Mouse (Mus musculus) forebrain, embryonic 12.5 days (tissue): ENCODE data around the gene Rgs12. TPM values are rescaled to one million over a fixed set of nuclear protein-coding genes. Genes with fewer than 3 reads are reported as not detected.
A peak's percentile ranks its signal among the peaks of the same experiment; 100 is the strongest.

Experiments
- ATAC-seq: fragments of 200-750 bp; cut with Nextera tagmentation; 2 replicates; pipeline ENCODE4 v1.8.0; 2017; ENCODE audit warnings: moderate TSS enrichment; ENCODE audit not compliant: low FRiP score
- H3K27ac ChIP-seq: fragments of 300-500 bp; sonication (generic); 2 replicates; pipeline ENCODE4 v1.5.1; 2016; ENCODE audit warnings: mild to moderate bottlenecking
- H3K27me3 ChIP-seq: fragments of 300-500 bp; sonication (generic); 2 replicates; pipeline ENCODE4 v1.6.1; 2016; ENCODE audit warnings: mild to moderate bottlenecking
- H3K36me3 ChIP-seq: fragments of 300-500 bp; sonication (generic); replicated peaks from 2 replicates; pipeline ENCODE4 v1.6.1; 2016; ENCODE audit warnings: mild to moderate bottlenecking
- H3K4me1 ChIP-seq: fragments of 300-500 bp; sonication (generic); 2 replicates; pipeline ENCODE4 v1.6.1; 2016
- H3K4me2 ChIP-seq: fragments of 300-500 bp; sonication (generic); 2 replicates; pipeline ENCODE4 v1.6.1; 2016; ENCODE audit warnings: mild to moderate bottlenecking, moderate library complexity
- H3K4me3 ChIP-seq: fragments of 300-500 bp; sonication (generic); replicated peaks from 2 replicates; pipeline ENCODE4 v1.5.1; 2016; ENCODE audit warnings: mild to moderate bottlenecking
- H3K9ac ChIP-seq: fragments of 300-500 bp; sonication (generic); 2 replicates; pipeline ENCODE4 v1.6.1; 2016; ENCODE audit warnings: mild to moderate bottlenecking
- H3K9me3 ChIP-seq: fragments of 300-500 bp; sonication (generic); 2 replicates; pipeline ENCODE4 v1.6.1; 2016
- WGBS: fragments of 180-500 bp; shearing (Covaris S2); methylation state at CpG from one replicate; pipeline ENCODE4 v1.1.7; 2016; 5-methylcytosine and 5-hydroxymethylcytosine counted together
- polyA plus RNA-seq: library from polyadenylated mRNA; unstranded; fragments of >200 nt; fragmentation: Nextera tagmentation; extraction: Ambion mirVana; gene quantifications from 2 replicates; pipeline ENCODE4 v1.2.1, GENCODE M21; 2016

Rgs12 gene
- polyA plus RNA-seq, 1 experiment from 2014 or later, result 75.4 TPM

DNA sequence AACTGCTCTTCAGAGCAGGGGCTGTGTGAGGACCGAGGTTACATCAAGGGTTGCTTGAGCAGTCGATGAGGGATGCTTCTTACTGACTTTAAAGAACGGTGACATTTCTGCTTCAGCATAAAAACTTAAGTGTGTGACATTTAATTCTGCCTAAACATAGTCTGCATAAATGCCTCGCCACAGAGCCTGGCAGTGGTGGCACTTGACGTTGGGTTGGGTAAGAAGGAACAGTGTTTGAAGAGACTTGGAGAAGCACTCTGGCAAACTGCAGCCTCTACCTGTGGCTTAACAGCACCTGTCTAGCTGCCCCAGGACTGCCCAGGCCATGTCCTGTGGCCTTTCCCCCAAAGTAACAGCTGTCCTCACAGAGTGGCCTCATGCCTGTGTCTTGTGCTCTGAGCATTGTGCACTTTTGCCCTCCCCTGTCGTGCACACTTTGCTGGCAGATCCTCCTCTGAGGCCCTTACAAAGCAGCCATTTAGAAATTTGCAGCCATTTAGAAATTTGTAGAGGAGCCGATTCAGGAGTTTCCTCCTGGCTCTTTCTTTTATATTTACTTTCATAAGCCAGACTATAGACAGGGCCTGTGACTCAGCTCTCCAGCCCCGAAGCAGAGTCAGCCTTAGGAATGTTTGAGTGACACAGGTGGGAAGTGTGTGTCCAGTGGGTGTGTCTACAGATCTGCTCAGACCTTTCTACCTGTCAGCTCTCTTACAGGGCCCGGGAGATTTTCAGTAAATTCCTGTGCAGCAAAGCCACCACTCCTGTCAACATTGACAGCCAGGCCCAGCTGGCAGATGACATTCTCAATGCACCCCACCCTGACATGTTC lies 71.4 kb downstream of the Rgs12 start:
- Histone ChIP-seq H3K27ac (no peak overlapping the region), H3K9ac (no peak overlapping the region), H3K4me1 (0 out of 2 replicates have a peak, but pooled peaks cover 2% of the 10 kb centered on the region), H3K9me3 (no peaks in the 10 kb centered on the region), H3K27me3 (no peaks in the 10 kb centered on the region), H3K4me2 (no peak overlapping the region), H3K4me3 (no peak overlapping the region), H3K36me3 (peaks cover 67% of the 10 kb centered on the region)
- no peak for ATAC-seq
- 86% methylated on average over 9 of the region's 9 CpGs for WGBS

DNA sequence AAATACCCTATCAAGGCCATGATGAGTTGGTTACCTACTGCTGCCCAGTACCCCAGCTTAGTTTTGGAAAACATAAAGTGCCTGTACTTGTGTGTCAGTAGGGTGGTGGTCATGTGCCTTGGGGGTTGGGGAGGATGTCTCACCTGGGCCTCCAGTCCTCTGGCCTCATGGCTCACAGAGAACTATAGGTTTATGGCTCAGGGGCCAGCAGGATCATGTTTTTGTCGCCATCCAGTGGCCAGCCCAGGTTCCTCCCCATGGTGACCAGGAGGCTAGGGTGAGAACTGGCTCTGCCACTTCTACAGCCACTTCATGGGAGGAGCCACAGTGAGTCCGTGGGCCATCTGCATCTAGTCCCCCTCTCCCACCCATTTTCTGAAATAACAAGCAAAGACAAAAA lies 75.7 kb downstream of the Rgs12 start:
- 0 out of 2 replicates have a peak, but pooled peaks have one; percentile 44 for ATAC-seq
- Histone ChIP-seq H3K4me1 (0 out of 2 replicates have a peak, but pooled peaks cover 2% of the 10 kb centered on the region), H3K9ac (no peak overlapping the region), H3K4me3 (no peak overlapping the region), H3K9me3 (no peaks in the 10 kb centered on the region), H3K36me3 (peaks cover 95% of the 10 kb centered on the region), H3K4me2 (no peak overlapping the region), H3K27ac (0 out of 2 replicates have a peak overlapping the region, but pooled peaks have one; percentile 5), H3K27me3 (no peaks in the 10 kb centered on the region)
- whole genome bisulfite sequencing, result 32% methylated on average over 2 of the region's 2 CpGs

GRCm38 (mm10) chr5:35029303-35029702 lies 80.1 kb downstream of the Rgs12 start:
- Histone ChIP-seq H3K9me3 (no peaks in the 10 kb centered on the region), H3K4me3 (no peak overlapping the region), H3K36me3 (peaks cover 92% of the 10 kb centered on the region), H3K4me2 (no peak overlapping the region), H3K27me3 (no peaks in the 10 kb centered on the region), H3K27ac (no peak overlapping the region), H3K9ac (no peak overlapping the region), H3K4me1 (0 out of 2 replicates have a peak, but pooled peaks cover under 1% of the 10 kb centered on the region)
- 92% methylated on average over 1 of the region's 1 CpGs for whole genome bisulfite sequencing
- ATAC-seq, result no peak

DNA sequence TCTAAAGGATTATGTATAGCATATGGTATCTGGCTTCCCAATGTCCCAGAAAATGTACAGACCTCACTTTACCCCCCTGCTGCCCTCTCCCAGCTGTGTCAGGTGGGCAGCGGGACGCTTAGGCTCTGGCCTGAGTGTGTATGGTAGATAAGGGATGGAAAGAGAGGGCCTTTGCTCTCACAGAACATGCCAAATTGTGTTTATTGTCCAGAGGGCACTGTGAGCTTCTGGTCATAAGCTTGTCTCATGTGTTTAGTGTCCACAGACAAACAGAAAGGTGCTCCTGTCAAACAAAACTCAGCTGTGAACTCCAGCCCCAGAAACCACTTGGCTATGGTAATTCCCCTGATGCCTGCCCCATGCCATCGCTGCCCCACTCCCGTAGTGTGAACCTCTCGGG lies 80.5 kb downstream of the Rgs12 start:
- H3K4me1 ChIP-seq, result no peaks in the 10 kb centered on the region
- H3K4me2 ChIP-seq, result no peak overlapping the region
- no peaks in the 10 kb centered on the region for H3K9me3 ChIP-seq
- no peak overlapping the region for H3K4me3 ChIP-seq
- H3K27ac ChIP-seq, result no peak overlapping the region
- peaks cover 93% of the 10 kb centered on the region for H3K36me3 ChIP-seq
- H3K27me3 ChIP-seq, result no peaks in the 10 kb centered on the region
- H3K9ac ChIP-seq, result no peak overlapping the region
- no peak for ATAC-seq
- WGBS, result 91% methylated on average over 5 of the region's 5 CpGs

- Histone ChIP-seq H3K4me3 (no peak overlapping the region), H3K4me1 (no peaks in the 10 kb centered on the region), H3K27ac (no peak overlapping the region), H3K9me3 (no peaks in the 10 kb centered on the region), H3K36me3 (peaks cover 70% of the 10 kb centered on the region), H3K27me3 (no peaks in the 10 kb centered on the region), H3K4me2 (no peak overlapping the region), H3K9ac (no peak overlapping the region)
- 69% methylated on average over 5 of the region's 5 CpGs for WGBS
- no peak for ATAC-seq
Observed at GRCm38 (mm10) chr5:35033068-35033467, 83.8 kb downstream of the Rgs12 start.

GRCm38 (mm10) chr5:35033619-35034018 lies 84.4 kb downstream of the Rgs12 start:
- no peaks in the 10 kb centered on the region for H3K9me3 ChIP-seq
- WGBS, result 72% methylated on average over 1 of the region's 1 CpGs
- no peak overlapping the region for H3K4me2 ChIP-seq
- no peaks in the 10 kb centered on the region for H3K4me1 ChIP-seq
- H3K27me3 ChIP-seq, result no peaks in the 10 kb centered on the region
- no peak for ATAC-seq
- no peak overlapping the region for H3K4me3 ChIP-seq
- H3K36me3 ChIP-seq, result peaks cover 64% of the 10 kb centered on the region
- no peak overlapping the region for H3K9ac ChIP-seq
- H3K27ac ChIP-seq, result no peak overlapping the region

DNA sequence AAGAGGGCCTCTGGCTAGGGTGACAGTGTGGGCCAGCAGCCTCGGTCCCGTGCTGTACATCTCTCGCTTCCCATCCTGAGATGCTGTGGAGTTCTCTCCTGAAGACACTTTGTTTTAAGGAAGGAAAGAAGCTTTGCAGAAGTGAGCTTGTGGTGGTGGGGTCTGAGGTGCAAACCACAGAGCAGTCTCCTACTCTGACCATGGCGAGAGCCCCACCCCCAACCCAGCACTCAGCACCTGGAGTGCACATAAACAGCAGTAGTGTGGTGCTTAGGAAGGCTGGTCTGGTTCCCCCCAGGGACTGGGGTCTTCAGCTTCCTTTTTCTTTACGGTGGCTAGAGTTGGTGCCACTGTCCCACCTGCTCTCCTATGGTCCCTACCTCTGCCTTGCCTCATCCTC lies 85.9 kb downstream of the Rgs12 start:
- no peaks in the 10 kb centered on the region for H3K9me3 ChIP-seq
- 88% methylated on average over 5 of the region's 5 CpGs for WGBS
- no peak overlapping the region for H3K9ac ChIP-seq
- no peaks in the 10 kb centered on the region for H3K4me1 ChIP-seq
- no peak for ATAC-seq
- H3K27ac ChIP-seq, result no peak overlapping the region
- no peak overlapping the region for H3K4me3 ChIP-seq
- H3K4me2 ChIP-seq, result no peak overlapping the region
- peaks cover 49% of the 10 kb centered on the region for H3K36me3 ChIP-seq
- H3K27me3 ChIP-seq, result no peaks in the 10 kb centered on the region

DNA sequence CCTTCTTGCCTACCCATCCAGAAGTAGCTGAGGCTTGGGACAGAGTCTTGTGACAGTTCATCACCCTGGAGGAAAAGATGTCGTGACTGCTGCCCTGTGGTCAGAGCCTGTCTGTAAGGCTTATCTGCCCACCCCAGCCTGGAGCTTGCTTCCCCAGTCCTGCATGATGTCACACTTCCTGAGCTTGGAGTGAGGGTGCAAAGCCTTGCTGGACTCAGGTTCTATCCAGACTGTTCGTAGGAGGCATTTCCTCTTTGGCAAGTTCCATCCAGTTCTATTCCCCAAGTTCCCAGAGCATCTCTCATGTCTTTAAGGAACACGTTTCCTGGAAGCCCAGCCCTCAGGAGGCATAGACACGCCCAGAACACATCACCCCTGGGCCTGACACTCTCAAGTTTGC lies 86.5 kb downstream of the Rgs12 start:
- H3K4me2 ChIP-seq, result no peak overlapping the region
- 77% methylated on average over 4 of the region's 4 CpGs for WGBS
- peaks cover 45% of the 10 kb centered on the region for H3K36me3 ChIP-seq
- H3K27me3 ChIP-seq, result no peaks in the 10 kb centered on the region
- no peak for ATAC-seq
- no peaks in the 10 kb centered on the region for H3K9me3 ChIP-seq
- H3K9ac ChIP-seq, result no peak overlapping the region
- H3K4me1 ChIP-seq, result no peaks in the 10 kb centered on the region
- H3K4me3 ChIP-seq, result no peak overlapping the region
- H3K27ac ChIP-seq, result no peak overlapping the region

- peaks cover 30% of the 10 kb centered on the region for H3K36me3 ChIP-seq
- no peaks in the 10 kb centered on the region for H3K4me1 ChIP-seq
- no peak overlapping the region for H3K4me2 ChIP-seq
- no peaks in the 10 kb centered on the region for H3K27me3 ChIP-seq
- H3K4me3 ChIP-seq, result no peak overlapping the region
- ATAC-seq, result no peak
- no peak overlapping the region for H3K27ac ChIP-seq
- H3K9ac ChIP-seq, result no peak overlapping the region
- no peaks in the 10 kb centered on the region for H3K9me3 ChIP-seq
Observed at GRCm38 (mm10) chr5:35037438-35037837, 88.2 kb downstream of the Rgs12 start.

GRCm38 (mm10) chr5:35041268-35041829 lies 92.1 kb downstream of the Rgs12 start, which contains the start of gene Hgfac:
Hgfac (plus strand) TSS chr5:35041509.
- 64% methylated on average over 6 of the region's 6 CpGs for WGBS
- Histone ChIP-seq H3K27ac (no peak within 1 kb of the TSS), H3K36me3 (no peaks in the 10 kb centered on the region), H3K9me3 (no peaks in the 10 kb centered on the region), H3K27me3 (no peaks in the 10 kb centered on the region), H3K4me1 (no peaks in the 10 kb centered on the region), H3K9ac (no peak within 1 kb of the TSS), H3K4me2 (no peak within 1 kb of the TSS), H3K4me3 (no peak within 1 kb of the TSS)
- no peak for ATAC-seq

GRCm38 (mm10) chr5:35042431-35043109 lies 93.3 kb downstream of the Rgs12 start:
- Histone ChIP-seq H3K9me3 (no peaks in the 10 kb centered on the region), H3K4me3 (no peak overlapping the region), H3K27ac (no peak overlapping the region), H3K36me3 (no peaks in the 10 kb centered on the region), H3K9ac (no peak overlapping the region), H3K27me3 (no peaks in the 10 kb centered on the region), H3K4me2 (no peak overlapping the region), H3K4me1 (no peaks in the 10 kb centered on the region)
- peak; percentile 37 for ATAC-seq
- WGBS, result 79% methylated on average over 10 of the region's 10 CpGs

- no peak overlapping the region for H3K27ac ChIP-seq
- 26% methylated on average over 1 of the region's 1 CpGs for WGBS
Observed at GRCm38 (mm10) chr5:35043110-35043451, 93.8 kb downstream of the Rgs12 start.

More at GRCm38 (mm10) chr5:35043110-35043451, 93.8 kb downstream of the Rgs12 start:
- H3K9me3 ChIP-seq, result no peaks in the 10 kb centered on the region
- H3K4me3 ChIP-seq, result no peak overlapping the region
- no peak overlapping the region for H3K4me2 ChIP-seq
- no peaks in the 10 kb centered on the region for H3K4me1 ChIP-seq
- ATAC-seq, result peak; percentile 77
- H3K36me3 ChIP-seq, result no peaks in the 10 kb centered on the region
- H3K9ac ChIP-seq, result no peak overlapping the region
- no peaks in the 10 kb centered on the region for H3K27me3 ChIP-seq
